Mouse (Mus musculus): ENCODE data around the gene Lhfpl3.

GRCm38 (mm10) chr5:22853503-22853902, 107.6 kb downstream of the Lhfpl3 start:
- TF ChIP-seq CTCF (IDR thresholded peaks at IDR 0.05; ENCODE audit: borderline replicate concordance, extremely low read depth, insufficient read depth, insufficient read length) (no peak), POLR2A (IDR thresholded peaks at IDR 0.05; ENCODE audit: borderline replicate concordance, extremely low read depth, insufficient read depth, insufficient read length, poor library complexity, severe bottlenecking) (no peak)

Measured in brain, embryonic 14.5 days (tissue).